Comparison of ENCODE assay signal across 8 mouse cellular contexts in the genomic region with DNA sequence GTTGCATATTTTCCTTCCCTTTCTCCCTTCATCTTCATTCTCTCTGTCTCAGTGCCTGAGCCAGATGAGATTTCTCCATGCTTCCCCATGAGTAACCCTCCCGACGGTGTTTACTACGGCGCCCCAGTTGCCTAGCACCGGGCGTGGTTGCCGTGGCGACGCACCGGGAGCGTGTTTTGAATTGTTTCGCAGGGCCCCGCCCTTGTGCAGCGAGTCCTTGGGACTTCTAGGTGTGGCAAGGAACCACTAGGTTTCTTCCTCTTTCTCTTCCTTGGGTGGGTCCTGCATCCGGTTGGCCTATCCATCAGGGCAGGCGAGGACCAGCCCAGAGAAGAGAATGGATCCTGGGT. TPM values are rescaled to one million over a fixed set of nuclear protein-coding genes. Genes with fewer than 3 reads are reported as not detected.
DNase-seq lines count a peak whose midpoint lies in the region; ATAC-seq lines count a peak whose summit lies in the region.

No protein-coding gene starts in this region.

- H3K36me3 ChIP-seq in intestine, embryonic 15.5 days = no peaks in the 10 kb centered on the region

- H3K9me3 ChIP-seq in intestine, embryonic 15.5 days = no peaks in the 10 kb centered on the region

- H3K9ac ChIP-seq in intestine, embryonic 15.5 days = 0 out of 2 replicates have a peak overlapping the region, but pooled peaks have one; percentile 11

- peak overlapping the region; percentile 42 for H3K4me2 ChIP-seq in intestine, embryonic 15.5 days (replicated peaks)

- no peaks in the 10 kb centered on the region for H3K27me3 ChIP-seq in intestine, embryonic 15.5 days (replicated peaks)

- DNase-seq in WW6 (ENCODE audit: low read depth, low spot score) = peak; percentile 91
- peak; percentile 78 for DNase-seq in embryo, embryonic 11.5 days (ENCODE audit: low read depth, low spot score)
- peak; percentile 69 to 79 for DNase-seq in gastrocnemius, postnatal 4 days (ENCODE audit: low spot score in 2 of 2)
- peak; percentile 46 to 85 for DNase-seq in left cerebral cortex, adult 9 months (ENCODE audit: low spot score in 2 of 2)
- DNase-seq in right cerebral cortex, postnatal 10 days (ENCODE audit: low spot score in 2 of 2) = peak; percentile 91
- DNase-seq in yolk sac, embryonic 10.5 days (ENCODE audit: low spot score) = peak; percentile 58

- peak overlapping the region; percentile 18; the same call in 1 of the 2 replicates for H3K27ac ChIP-seq in intestine, embryonic 15.5 days

- no peak overlapping the region for H3K4me3 ChIP-seq in intestine, embryonic 15.5 days (replicated peaks)

- 6% methylated on average over 16 of the region's 16 CpGs for WGBS in intestine, embryonic 15.5 days

- H3K4me1 ChIP-seq in intestine, embryonic 15.5 days (replicated peaks) = peaks cover 16% of the 10 kb centered on the region

- peak; percentile 85 for ATAC-seq in intestine, embryonic 15.5 days
- ATAC-seq in megakaryocyte, adult 5-6 weeks (ENCODE audit: poor library complexity, severe bottlenecking) = peak; percentile 91

RNA-seq across cellular contexts. Expression of a gene that starts 1.4 kb away (rescaled TPM):
- total RNA-seq in gastrocnemius, postnatal 4 days (2021) = 1 to 10 TPM in 1 of 2 experiments, under 1 TPM in 1; 0.78 to 1.1 TPM
- 0.41 and 0.47 TPM in 2 replicates for polyA plus RNA-seq in intestine, embryonic 15.5 days (2015; fragmentation: Nextera tagmentation; extraction: Ambion mirVana)
- total RNA-seq in megakaryocyte, adult 5-6 weeks (2015) = not detected in 2 replicates
- total RNA-seq in megakaryocyte, adult 5-6 weeks (2017) = 0.44 TPM in 1 of 2 replicates, not detected in the other

RNA-seq across cellular contexts. Expression of a gene that starts 54.9 kb away (rescaled TPM):
- total RNA-seq in gastrocnemius, postnatal 4 days (2021) = 10 to 100 TPM; 20.7 to 30.2 TPM
- polyA plus RNA-seq in intestine, embryonic 15.5 days (2015; fragmentation: Nextera tagmentation; extraction: Ambion mirVana) = 45.1 and 58.0 TPM in 2 replicates
- total RNA-seq in megakaryocyte, adult 5-6 weeks (2015) = 2.5 and 8.5 TPM in 2 replicates
- total RNA-seq in megakaryocyte, adult 5-6 weeks (2017) = 10.8 and 15.8 TPM in 2 replicates

RNA-seq across cellular contexts. Expression of a gene that starts 54.9 kb away (rescaled TPM):
- total RNA-seq in gastrocnemius, postnatal 4 days (2021) = 1 to 10 TPM; 6.0 to 6.5 TPM
- 36.3 and 42.0 TPM in 2 replicates for polyA plus RNA-seq in intestine, embryonic 15.5 days (2015; fragmentation: Nextera tagmentation; extraction: Ambion mirVana)
- total RNA-seq in megakaryocyte, adult 5-6 weeks (2015) = 2.1 and 3.0 TPM in 2 replicates
- total RNA-seq in megakaryocyte, adult 5-6 weeks (2017) = 2.8 and 4.9 TPM in 2 replicates

RNA-seq across cellular contexts. Expression of a gene that starts 57.5 kb away (rescaled TPM):
- under 1 TPM in 1 of 2 experiments, not detected in 1; 0.49 TPM for total RNA-seq in gastrocnemius, postnatal 4 days (2021)
- 0.25 TPM in 1 of 2 replicates, not detected in the other for polyA plus RNA-seq in intestine, embryonic 15.5 days (2015; fragmentation: Nextera tagmentation; extraction: Ambion mirVana)
- total RNA-seq in megakaryocyte, adult 5-6 weeks (2015) = not detected in 2 replicates
- not detected in 2 replicates for total RNA-seq in megakaryocyte, adult 5-6 weeks (2017)
